Mouse (Mus musculus) thymus, adult 2 months (tissue): ENCODE data around the gene Nrip1. TPM values are rescaled to one million over a fixed set of nuclear protein-coding genes. Genes with fewer than 3 reads are reported as not detected.

Experiments
- DNase-seq: peaks from one replicate; pipeline ENCODE4 v3.0.0; 2021
- H3K27ac ChIP-seq: fragments of 200-500 bp; 2 replicates; pipeline ENCODE4 v1.5.1; 2012; ENCODE audit warnings: low read length, control low read depth; ENCODE audit not compliant: control insufficient read depth, insufficient read depth
- H3K27me3 ChIP-seq: fragments of 200-500 bp; 2 replicates; pipeline ENCODE4 v1.6.1; 2012; ENCODE audit warnings: mild to moderate bottlenecking, low read length, moderate library complexity, mixed read lengths; ENCODE audit not compliant: control insufficient read depth, insufficient read depth
- H3K36me3 ChIP-seq: fragments of 200-500 bp; 2 replicates; pipeline ENCODE4 v1.6.1; 2012; ENCODE audit warnings: mild to moderate bottlenecking, low read length, moderate library complexity; ENCODE audit not compliant: control insufficient read depth, insufficient read depth
- H3K4me1 ChIP-seq: fragments of 200-500 bp; replicated peaks from 2 replicates; pipeline ENCODE4 v1.6.1; 2012; ENCODE audit warnings: low read length; ENCODE audit not compliant: control insufficient read depth, insufficient read depth
- H3K4me3 ChIP-seq: fragments of 200-500 bp; 2 replicates; pipeline ENCODE4 v1.5.1; 2012; ENCODE audit warnings: mild to moderate bottlenecking, low read length, control low read depth, moderate library complexity; ENCODE audit not compliant: control insufficient read depth, insufficient read depth
- CTCF ChIP-seq: fragments of 200-500 bp; IDR thresholded peaks from 2 replicates; pipeline ENCODE4 v1.5.1; 2012; ENCODE audit warnings: mild to moderate bottlenecking, control low read depth, low read length, moderate library complexity, borderline replicate concordance; ENCODE audit not compliant: control insufficient read depth, poor library complexity, insufficient read depth; ENCODE audit errors: extremely low read depth
- POLR2A ChIP-seq: fragments of 200-500 bp; IDR thresholded peaks from 2 replicates; pipeline ENCODE4 v1.6.1; 2012; ENCODE audit warnings: mild to moderate bottlenecking, low read length, control low read depth, moderate library complexity; ENCODE audit not compliant: control insufficient read depth, poor library complexity, insufficient read depth; ENCODE audit errors: extremely low read depth
- WGBS: fragments of 180-500 bp; shearing (Covaris S2); methylation state at CpG from one replicate; pipeline ENCODE4 v1.1.7; 2018; 5-methylcytosine and 5-hydroxymethylcytosine counted together
- polyA plus RNA-seq: library from polyadenylated mRNA; depleted of rRNA; stranded (reverse); fragments of >200 nt; gene quantifications from 2 replicates; pipeline ENCODE4 v1.2.3, GENCODE M21; 2012

Nrip1 gene
- polyA plus RNA-seq, 1 experiment: 23.7 TPM

- DNase-seq: peak; percentile 33
- Histone ChIP-seq H3K27me3 (no peaks in the 10 kb centered on the region), H3K4me3 (no peak overlapping the region), H3K36me3 (peaks cover 4% of the 10 kb centered on the region; the same call in 1 of the 2 replicates), H3K4me1 (peaks cover 13% of the 10 kb centered on the region), H3K27ac (peak overlapping the region; percentile 78)
- TF ChIP-seq CTCF: no peak
- no peak for TF ChIP-seq POLR2A
- WGBS: 8% methylated on average over 3 of the region's 3 CpGs
These were observed 89.8 kb downstream of the Nrip1 start for GRCm38 (mm10) chr16:76283796-76284195.

- 92% methylated on average over 6 of the region's 6 CpGs for WGBS
- Histone ChIP-seq H3K27me3 (no peaks in the 10 kb centered on the region), H3K36me3 (no peaks in the 10 kb centered on the region), H3K4me3 (no peak overlapping the region), H3K4me1 (peaks cover 13% of the 10 kb centered on the region), H3K27ac (no peak overlapping the region)
- TF ChIP-seq POLR2A: no peak
- no peak for TF ChIP-seq CTCF
- no peak for DNase-seq
These were observed 91.8 kb downstream of the Nrip1 start for GRCm38 (mm10) chr16:76281850-76282249.

- TF ChIP-seq POLR2A (no peak), CTCF (no peak)
- 89% methylated on average over 8 of the region's 8 CpGs for WGBS
- H3K36me3 ChIP-seq: no peaks in the 10 kb centered on the region
- H3K27me3 ChIP-seq: no peaks in the 10 kb centered on the region
- no peak for DNase-seq
- no peak overlapping the region for H3K4me3 ChIP-seq
- no peak overlapping the region for H3K27ac ChIP-seq
- peaks cover 13% of the 10 kb centered on the region for H3K4me1 ChIP-seq
These were observed 93.3 kb downstream of the Nrip1 start for GRCm38 (mm10) chr16:76280365-76280764.

- no peak for DNase-seq
- WGBS: 93% methylated on average over 3 of the region's 3 CpGs
- H3K4me1 ChIP-seq: no peaks in the 10 kb centered on the region
- TF ChIP-seq POLR2A (no peak), CTCF (no peak)
- no peak overlapping the region for H3K4me3 ChIP-seq
- H3K36me3 ChIP-seq: no peaks in the 10 kb centered on the region
- no peak overlapping the region for H3K27ac ChIP-seq
- no peaks in the 10 kb centered on the region for H3K27me3 ChIP-seq
These were observed 97.4 kb downstream of the Nrip1 start for GRCm38 (mm10) chr16:76276271-76276670.

- TF ChIP-seq POLR2A (no peak), CTCF (no peak)
- WGBS: 92% methylated on average over 3 of the region's 3 CpGs
- no peaks in the 10 kb centered on the region for H3K4me1 ChIP-seq
These were observed 98.0 kb downstream of the Nrip1 start for GRCm38 (mm10) chr16:76275584-76275983.

GRCm38 (mm10) chr16:76275166-76275565, 98.5 kb downstream of the Nrip1 start:
- H3K27me3 ChIP-seq: no peaks in the 10 kb centered on the region
- 88% methylated on average over 7 of the region's 7 CpGs for WGBS

More at GRCm38 (mm10) chr16:76275584-76275983, 98.0 kb downstream of the Nrip1 start:
- no peak overlapping the region for H3K27ac ChIP-seq
- H3K36me3 ChIP-seq: no peaks in the 10 kb centered on the region
- DNase-seq: no peak
- H3K27me3 ChIP-seq: no peaks in the 10 kb centered on the region
- no peak overlapping the region for H3K4me3 ChIP-seq

More at GRCm38 (mm10) chr16:76275166-76275565, 98.5 kb downstream of the Nrip1 start:
- no peaks in the 10 kb centered on the region for H3K4me1 ChIP-seq
- no peak overlapping the region for H3K4me3 ChIP-seq
- no peak for DNase-seq
- no peak overlapping the region for H3K27ac ChIP-seq
- TF ChIP-seq CTCF (no peak), POLR2A (no peak)
- H3K36me3 ChIP-seq: no peaks in the 10 kb centered on the region
